Mouse (Mus musculus) embryonic facial prominence, embryonic 12.5 days (tissue): ENCODE data around the gene Pcgf2. TPM values are rescaled to one million over a fixed set of nuclear protein-coding genes. Genes with fewer than 3 reads are reported as not detected.
A peak's percentile ranks its signal among the peaks of the same experiment; 100 is the strongest.
"Not testable (repeated sequence)": the region's sequence is repeated elsewhere in the genome, so short reads cannot be mapped to it uniquely, and the experiment has no call there.

ENCODE experiments used
- ATAC-seq: fragments of 200-750 bp; cut with Nextera tagmentation; 2 replicates; pipeline ENCODE4 v1.8.0; 2017; ENCODE audit not compliant: insufficient number of reproducible peaks, insufficient read depth, low FRiP score, low TSS enrichment
- H3K27ac ChIP-seq: fragments of 300-500 bp; sonication (generic); 2 replicates; pipeline ENCODE4 v1.5.1; 2016; ENCODE audit warnings: mild to moderate bottlenecking
- H3K27me3 ChIP-seq: fragments of 300-500 bp; sonication (generic); 2 replicates; pipeline ENCODE4 v1.6.1; 2016; ENCODE audit warnings: mild to moderate bottlenecking, moderate library complexity
- H3K36me3 ChIP-seq: fragments of 300-500 bp; sonication (generic); 2 replicates; pipeline ENCODE4 v1.6.1; 2016; ENCODE audit warnings: mild to moderate bottlenecking
- H3K4me1 ChIP-seq: fragments of 300-500 bp; sonication (generic); 2 replicates; pipeline ENCODE4 v1.6.1; 2016
- H3K4me2 ChIP-seq: fragments of 300-500 bp; sonication (generic); replicated peaks from 2 replicates; pipeline ENCODE4 v1.6.1; 2016; ENCODE audit warnings: mild to moderate bottlenecking, moderate library complexity
- H3K4me3 ChIP-seq: fragments of 300-500 bp; sonication (generic); 2 replicates; pipeline ENCODE4 v1.5.1; 2016; ENCODE audit warnings: mild to moderate bottlenecking
- H3K9ac ChIP-seq: fragments of 300-500 bp; sonication (generic); 2 replicates; pipeline ENCODE4 v1.6.1; 2016; ENCODE audit warnings: mild to moderate bottlenecking, moderate library complexity
- H3K9me3 ChIP-seq: fragments of 300-500 bp; sonication (generic); 2 replicates; pipeline ENCODE4 v1.6.1; 2016; ENCODE audit warnings: mild to moderate bottlenecking, moderate library complexity
- WGBS: fragments of 180-500 bp; shearing (Covaris S2); methylation state at CpG from one replicate; pipeline ENCODE4 v1.1.7; 2016; 5-methylcytosine and 5-hydroxymethylcytosine counted together
- polyA plus RNA-seq: library from polyadenylated mRNA; unstranded; fragments of >200 nt; fragmentation: Nextera tagmentation; extraction: Ambion mirVana; gene quantifications from 2 replicates; pipeline ENCODE4 v1.2.1, GENCODE M21; 2016

Pcgf2 gene
- polyA plus RNA-seq, 1 experiment from 2014 or later: 21.6 TPM

DNA sequence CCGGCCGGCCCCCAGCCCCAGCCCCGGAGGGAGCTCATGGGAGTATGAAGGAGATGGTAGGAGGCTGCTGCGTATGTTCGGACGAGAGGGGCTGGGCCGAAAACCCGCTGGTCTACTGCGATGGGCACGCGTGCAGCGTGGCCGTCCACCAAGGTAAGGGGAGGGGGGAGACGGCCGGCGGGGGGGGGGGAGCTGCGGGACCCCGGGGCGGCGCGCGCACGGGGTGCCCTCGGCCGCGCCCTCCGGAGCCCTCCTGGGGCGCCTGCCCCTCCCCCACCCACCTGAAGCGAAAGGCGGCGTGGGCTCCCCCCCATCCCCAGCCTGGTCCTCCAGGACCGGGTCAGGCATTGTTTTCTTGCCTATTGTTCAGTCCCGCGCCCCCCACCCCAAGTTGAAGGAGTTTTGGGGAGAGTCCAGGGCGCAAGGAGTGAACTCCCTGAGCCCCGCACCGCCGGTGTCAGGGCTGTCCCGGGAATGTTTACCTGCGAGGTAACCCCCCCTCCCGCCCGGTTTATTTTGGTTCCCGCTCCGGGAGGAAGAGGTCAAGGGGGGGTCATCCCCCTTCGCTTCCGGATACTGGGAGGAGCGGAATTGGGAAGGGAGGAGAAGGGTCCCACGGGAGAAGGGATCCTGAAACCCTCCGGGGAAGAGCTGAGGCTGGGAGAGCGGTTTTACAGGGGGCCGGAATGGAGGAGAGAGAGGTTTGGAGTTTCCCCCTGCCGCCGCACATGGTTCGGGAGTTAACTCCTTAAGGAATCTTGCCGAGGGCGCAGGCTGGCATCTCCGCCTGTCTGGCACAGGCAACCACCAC, 36.6 kb downstream of the Pcgf2 start:
- peak overlapping the region; percentile 92 for H3K27ac ChIP-seq
- WGBS: under 1% methylated on average over 34 of the region's 57 CpGs
- no peak for ATAC-seq
- H3K36me3 ChIP-seq: peaks cover 31% of the 10 kb centered on the region
- peak overlapping the region; percentile 94 for H3K4me3 ChIP-seq
- H3K9ac ChIP-seq: peak overlapping the region; percentile 91
- peaks cover 7% of the 10 kb centered on the region for H3K27me3 ChIP-seq
- H3K4me1 ChIP-seq: peaks cover 45% of the 10 kb centered on the region
- peak overlapping the region; percentile 65 for H3K4me2 ChIP-seq
- no peaks in the 10 kb centered on the region for H3K9me3 ChIP-seq

DNA sequence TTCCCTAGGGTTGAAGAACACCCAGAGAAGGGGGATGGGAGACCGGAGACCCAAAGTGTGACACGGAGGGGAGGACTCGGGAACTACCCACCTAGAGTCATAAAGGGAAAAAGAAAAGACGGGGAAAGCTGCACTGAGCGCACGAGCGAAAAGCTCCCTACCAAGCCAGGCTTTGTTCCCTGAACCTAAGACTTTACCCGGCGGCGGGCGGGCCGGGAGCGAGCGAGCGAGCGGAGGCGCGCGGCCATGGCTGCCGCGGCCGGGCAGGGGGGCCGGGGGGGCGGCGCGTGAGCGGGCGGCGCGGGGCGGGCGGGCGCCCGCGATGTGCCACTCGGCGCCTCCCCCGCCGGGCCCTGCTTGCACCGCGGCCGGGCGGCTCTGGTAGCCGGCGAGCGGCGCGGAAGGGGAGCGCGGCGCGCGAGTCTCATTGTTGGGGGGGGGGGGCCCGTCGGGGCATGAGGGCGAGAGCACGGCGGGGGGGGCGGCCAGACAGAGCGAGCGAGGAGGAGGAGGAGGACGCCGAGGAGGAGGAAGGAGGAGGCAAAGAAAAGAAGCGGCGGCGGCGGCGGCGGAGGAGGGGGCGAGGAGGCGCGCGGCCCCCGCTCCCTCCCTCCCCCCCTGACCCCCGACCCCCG, 37.3 kb downstream of the Pcgf2 start, which contains the start of gene Mllt6:
Gene Mllt6 (plus strand): TSS at position 522 of the 635 bp plus-strand sequence.
- H3K27ac ChIP-seq: peak within 1 kb of the TSS; percentile 92
- 0% methylated on average over 35 of the region's 76 CpGs for WGBS
- ATAC-seq: 0 out of 2 replicates have a peak, but pooled peaks have one; percentile 14
- peaks cover 43% of the 10 kb centered on the region for H3K4me1 ChIP-seq
- peaks cover 7% of the 10 kb centered on the region for H3K27me3 ChIP-seq
- H3K9me3 ChIP-seq: no peaks in the 10 kb centered on the region
- peaks cover 24% of the 10 kb centered on the region for H3K36me3 ChIP-seq
- H3K9ac ChIP-seq: peak within 1 kb of the TSS; percentile 91
- peak within 1 kb of the TSS; percentile 78 for H3K4me2 ChIP-seq
- H3K4me3 ChIP-seq: peak within 1 kb of the TSS; percentile 94

DNA sequence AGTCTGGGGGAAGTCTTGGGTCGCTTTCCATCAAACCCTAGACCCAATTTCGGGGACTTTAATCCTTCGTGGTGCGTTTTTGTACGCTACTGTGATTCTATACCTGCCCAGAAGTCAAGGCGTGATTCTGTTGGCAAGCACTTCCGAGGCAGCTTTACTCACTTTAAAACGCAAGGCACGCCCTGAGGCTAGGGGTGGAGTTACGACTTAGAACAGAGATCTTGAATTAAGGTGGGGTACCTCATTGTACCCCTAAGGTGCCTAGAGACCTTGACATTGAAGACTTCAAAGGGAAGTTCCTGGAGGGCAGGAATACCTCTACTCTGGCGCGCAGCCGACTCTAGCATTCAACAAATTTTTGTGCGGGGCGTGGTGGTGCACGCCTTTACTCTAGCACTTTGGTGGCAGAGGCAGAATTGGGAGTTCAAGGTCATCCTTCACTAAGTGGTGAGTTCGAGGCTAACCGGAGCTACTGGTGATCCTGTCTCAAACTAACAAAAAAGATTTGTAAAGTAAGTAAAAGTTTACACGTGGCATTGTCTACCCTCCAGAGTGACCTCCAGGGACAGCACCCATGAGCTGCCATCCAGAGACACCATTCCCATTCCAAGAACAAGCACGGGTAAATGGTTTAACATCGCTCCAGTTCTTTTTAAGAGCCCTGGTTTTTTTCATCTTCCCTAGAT, 37.9 kb downstream of the Pcgf2 start:
- Histone ChIP-seq H3K4me1 (peaks cover 43% of the 10 kb centered on the region), H3K4me2 (peak overlapping the region; percentile 78), H3K27ac (peak overlapping the region; percentile 92; the same call in 1 of the 2 replicates)

DNA sequence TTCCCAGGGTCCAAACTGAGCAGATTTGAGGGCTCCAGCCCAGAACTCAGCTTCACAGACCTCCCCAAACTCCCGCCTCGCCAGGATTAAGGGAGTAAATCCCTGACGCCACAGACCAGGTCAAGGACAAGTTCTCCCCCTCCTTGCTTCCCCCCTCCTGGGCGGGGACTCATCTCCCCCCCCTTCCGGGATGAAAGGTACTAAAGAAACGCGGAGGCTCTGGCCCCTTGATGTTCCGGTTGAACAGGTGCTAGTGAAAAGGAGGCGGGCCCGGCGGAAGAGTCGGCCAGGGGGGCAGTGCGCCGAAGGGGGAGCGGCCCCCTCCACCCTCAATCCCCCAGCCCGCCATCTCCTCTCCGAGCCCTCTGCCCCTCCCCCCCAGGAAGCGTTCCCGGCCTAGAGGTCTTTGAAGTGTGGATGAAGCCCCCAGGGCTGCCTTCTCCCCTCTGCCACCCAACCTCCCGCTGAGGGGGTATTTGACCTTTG, 38.6 kb downstream of the Pcgf2 start:
- no peak overlapping the region; the same call in 1 of the 2 replicates for H3K9ac ChIP-seq
- H3K36me3 ChIP-seq: peaks cover 13% of the 10 kb centered on the region
- H3K4me3 ChIP-seq: peak overlapping the region; percentile 94
- WGBS: under 1% methylated on average over 14 of the region's 20 CpGs
- peaks cover 7% of the 10 kb centered on the region for H3K27me3 ChIP-seq
- peak overlapping the region; percentile 50; the same call in 1 of the 2 replicates for H3K27ac ChIP-seq
- no peaks in the 10 kb centered on the region for H3K9me3 ChIP-seq
- H3K4me1 ChIP-seq: peaks cover 43% of the 10 kb centered on the region
- H3K4me2 ChIP-seq: peak overlapping the region; percentile 78
- no peak for ATAC-seq

More for the DNA sequence above, 37.9 kb downstream of the Pcgf2 start:
- Histone ChIP-seq H3K9me3 (no peaks in the 10 kb centered on the region), H3K36me3 (peaks cover 20% of the 10 kb centered on the region), H3K9ac (peak overlapping the region; percentile 91), H3K27me3 (peaks cover 7% of the 10 kb centered on the region), H3K4me3 (peak overlapping the region; percentile 94)
- WGBS: 2% methylated on average over 21 of the region's 21 CpGs
- no peak for ATAC-seq

DNA sequence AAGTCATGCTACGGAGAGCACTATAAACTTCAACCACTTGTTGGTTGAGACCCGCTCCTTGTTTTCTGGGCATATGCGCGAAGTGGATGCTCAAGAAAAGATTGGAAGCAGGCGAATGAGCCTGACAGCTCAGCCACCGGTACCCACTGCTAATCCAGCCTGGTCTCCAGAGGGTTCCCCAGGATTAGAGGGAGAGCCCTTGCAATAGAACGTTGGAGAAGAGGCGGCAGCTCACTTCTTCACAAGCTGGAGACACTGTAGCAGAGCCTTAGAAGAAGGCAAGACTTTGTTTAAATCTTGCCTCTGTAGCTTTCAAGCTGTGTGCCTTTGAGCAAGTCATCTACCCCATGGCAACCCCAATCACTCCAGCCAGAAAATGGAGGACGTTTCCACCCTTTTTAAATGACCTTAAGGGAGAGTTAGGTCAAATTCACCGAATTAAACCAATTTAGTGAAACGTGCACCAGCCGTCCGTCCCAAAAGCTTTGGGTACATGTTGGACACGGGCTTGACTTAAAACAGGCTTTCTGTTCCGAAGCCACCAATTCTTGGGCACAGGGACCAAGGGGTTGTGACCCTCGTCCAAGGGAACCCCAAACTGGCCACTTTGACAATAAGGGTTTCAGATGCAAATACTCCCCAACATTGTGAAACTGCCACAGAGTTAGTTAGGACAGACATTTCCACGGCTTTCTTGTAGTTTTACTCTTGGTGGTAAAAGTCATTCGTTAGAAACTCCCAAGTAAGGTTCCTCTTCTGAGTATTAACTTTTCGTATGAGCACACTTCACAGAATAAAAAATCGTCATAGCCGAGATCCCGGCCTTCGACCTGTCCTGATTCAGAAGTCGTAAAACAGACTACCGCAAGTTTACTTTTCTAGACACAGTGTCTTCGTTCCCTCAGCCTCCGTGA, 39.3 kb downstream of the Pcgf2 start:
- Histone ChIP-seq H3K36me3 (peaks cover 8% of the 10 kb centered on the region; the same call in 1 of the 2 replicates), H3K4me3 (peak overlapping the region; percentile 94), H3K4me1 (peaks cover 43% of the 10 kb centered on the region), H3K27ac (peak overlapping the region; percentile 69; the same call in 1 of the 2 replicates), H3K27me3 (peaks cover 7% of the 10 kb centered on the region), H3K9ac (peak overlapping the region; percentile 78; the same call in 1 of the 2 replicates), H3K9me3 (no peaks in the 10 kb centered on the region), H3K4me2 (peak overlapping the region; percentile 78)
- 2% methylated on average over 27 of the region's 27 CpGs for WGBS
- no peak for ATAC-seq

DNA sequence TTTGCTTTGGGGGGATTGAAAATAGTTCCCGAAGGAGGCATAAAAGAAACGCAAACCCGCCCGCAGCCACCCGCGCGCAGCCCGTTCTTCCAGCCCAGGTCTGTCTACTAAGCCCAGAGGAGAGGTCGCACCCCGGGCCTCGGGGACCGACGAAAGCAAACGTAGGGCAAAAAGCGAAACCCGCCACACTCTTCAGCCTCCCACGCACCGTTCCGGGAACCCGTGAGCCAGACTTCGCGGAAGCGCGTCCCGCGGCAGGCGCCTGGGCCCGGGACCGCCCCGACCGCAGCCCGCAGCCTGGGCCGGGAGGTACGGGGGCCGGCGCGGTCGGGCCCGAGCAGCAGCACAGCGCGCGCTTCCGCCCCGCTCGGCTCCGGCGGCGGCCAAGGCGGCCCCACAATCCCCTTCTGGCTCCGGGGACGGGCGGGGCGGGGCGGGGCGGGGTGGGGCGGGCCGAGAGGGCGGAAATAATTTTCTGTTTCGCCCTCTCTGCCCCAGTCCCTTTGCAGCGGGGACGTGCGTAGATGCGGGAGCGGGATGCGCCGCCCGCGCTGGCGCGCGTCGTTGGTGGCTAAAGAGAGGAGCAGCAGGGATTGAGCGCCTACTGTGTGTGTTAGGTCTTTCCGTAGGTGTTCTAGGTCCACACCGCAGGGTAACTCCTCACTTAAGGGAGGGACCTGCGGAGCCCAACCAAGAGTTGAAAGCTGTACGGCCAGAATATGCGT, 40.1 kb downstream of the Pcgf2 start:
- peak; percentile 85 for ATAC-seq
- Histone ChIP-seq H3K27me3 (peaks cover 7% of the 10 kb centered on the region), H3K4me2 (peak overlapping the region; percentile 78), H3K27ac (peak overlapping the region; percentile 69), H3K36me3 (no peaks in the 10 kb centered on the region), H3K9me3 (no peaks in the 10 kb centered on the region), H3K4me3 (peak overlapping the region; percentile 85), H3K9ac (peak overlapping the region; percentile 78), H3K4me1 (peaks cover 39% of the 10 kb centered on the region)
- WGBS: under 1% methylated on average over 68 of the region's 78 CpGs

DNA sequence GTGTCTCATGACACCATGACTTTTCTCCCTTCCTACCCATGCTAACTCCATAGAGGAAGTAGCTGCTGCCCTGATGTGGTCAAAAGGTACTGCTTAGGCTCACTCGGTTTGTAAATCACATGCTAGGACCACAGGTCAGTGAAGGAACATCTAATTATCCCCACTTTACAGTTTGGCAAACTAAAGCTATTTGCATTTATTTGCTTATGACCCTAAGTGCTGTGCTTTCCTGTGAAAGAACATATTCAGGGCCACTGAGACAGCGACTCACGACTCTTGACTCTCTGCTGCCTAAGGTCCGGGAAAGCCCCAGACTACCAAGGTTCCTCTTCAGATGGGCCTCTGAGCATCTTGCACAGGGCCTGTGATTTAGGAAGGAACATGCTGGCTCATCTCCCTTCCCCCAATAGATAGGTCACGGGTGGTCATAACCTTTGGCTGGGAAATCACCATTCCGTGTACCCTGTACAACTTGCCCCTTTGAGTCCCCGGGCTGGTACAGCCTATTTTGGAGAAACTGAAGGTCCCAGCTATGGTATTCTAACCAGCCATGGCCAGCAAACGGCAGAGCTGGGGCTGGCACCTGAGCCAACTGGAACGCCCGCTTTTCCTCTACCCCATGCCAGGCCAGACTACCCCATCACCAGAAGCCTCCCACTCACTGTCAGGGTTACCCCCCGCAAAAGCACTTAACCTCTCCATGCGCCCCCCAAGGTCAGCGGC, 40.9 kb downstream of the Pcgf2 start:
- no peaks in the 10 kb centered on the region for H3K36me3 ChIP-seq
- H3K27me3 ChIP-seq: peaks cover 7% of the 10 kb centered on the region
- peak overlapping the region; percentile 85 for H3K4me3 ChIP-seq
- H3K4me1 ChIP-seq: peaks cover 31% of the 10 kb centered on the region
- WGBS: 8% methylated on average over 13 of the region's 13 CpGs
- H3K27ac ChIP-seq: peak overlapping the region; percentile 69
- H3K4me2 ChIP-seq: peak overlapping the region; percentile 78
- ATAC-seq: no peak
- H3K9me3 ChIP-seq: no peaks in the 10 kb centered on the region
- peak overlapping the region; percentile 78 for H3K9ac ChIP-seq

DNA sequence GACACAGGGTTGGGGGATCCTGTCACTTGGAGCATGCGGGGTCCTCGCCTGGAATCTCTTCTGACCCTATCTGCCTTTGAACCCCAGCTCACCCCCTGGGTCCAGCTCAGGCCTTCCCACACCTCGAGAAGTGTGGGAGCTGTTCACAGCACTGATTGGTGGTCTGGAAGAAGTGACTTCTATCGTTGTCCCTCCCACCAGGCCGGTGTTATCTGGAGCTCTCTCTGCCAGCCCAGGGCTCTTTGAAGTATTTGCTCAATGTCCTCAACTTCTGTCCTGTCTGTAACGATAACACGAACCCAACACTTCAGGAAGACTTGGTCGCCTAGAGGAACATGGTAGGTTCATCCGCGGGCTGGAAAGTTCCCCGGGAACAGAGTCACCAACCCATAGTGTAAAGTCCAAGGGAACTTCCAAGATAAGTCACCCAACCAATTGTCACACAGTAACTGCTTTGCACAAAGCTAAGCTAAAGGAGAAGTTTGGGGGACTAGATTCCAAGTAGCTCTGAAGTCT, 41.5 kb downstream of the Pcgf2 start:
- no peak overlapping the region for H3K4me3 ChIP-seq
- H3K4me2 ChIP-seq: no peak overlapping the region

DNA sequence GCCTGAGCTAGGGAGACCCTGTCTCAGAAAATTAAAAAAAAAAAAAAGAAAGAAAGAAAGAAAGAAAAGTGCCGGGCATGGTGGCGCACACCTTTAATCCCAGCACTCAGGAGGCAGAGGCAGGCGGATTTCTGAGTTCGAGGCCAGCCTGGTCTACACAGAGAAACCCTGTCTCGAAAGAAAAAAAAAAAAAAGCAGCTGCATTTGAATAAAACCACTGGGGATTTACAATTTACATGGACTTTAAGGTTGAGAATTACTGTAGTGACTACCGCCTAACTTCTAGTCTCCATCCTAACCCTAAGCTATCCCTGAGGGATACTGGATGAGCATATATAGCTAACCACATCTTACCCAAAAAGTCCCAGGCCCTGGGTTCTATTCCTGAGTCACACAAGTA, 42.3 kb downstream of the Pcgf2 start:
- not testable (repeated sequence) for H3K27me3 ChIP-seq, H3K36me3 ChIP-seq, H3K4me3 ChIP-seq, H3K9ac ChIP-seq, H3K9me3 ChIP-seq, H3K27ac ChIP-seq, ATAC-seq, H3K4me2 ChIP-seq
- WGBS: 81% methylated on average over 6 of the region's 6 CpGs
- H3K4me1 ChIP-seq: peaks cover 29% of the 10 kb centered on the region

More for the DNA sequence above, 41.5 kb downstream of the Pcgf2 start:
- Histone ChIP-seq H3K9ac (no peak overlapping the region), H3K27ac (no peak overlapping the region), H3K9me3 (no peaks in the 10 kb centered on the region), H3K36me3 (no peaks in the 10 kb centered on the region), H3K27me3 (peaks cover 7% of the 10 kb centered on the region), H3K4me1 (peaks cover 29% of the 10 kb centered on the region)
- no peak for ATAC-seq
- 76% methylated on average over 11 of the region's 11 CpGs for WGBS
